Mouse (Mus musculus) layer of hippocampus, adult 11-12 months (tissue): Measurements from ENCODE around the gene AI661453.
A peak's percentile ranks its signal among the peaks of the same experiment; 100 is the strongest.
"Not testable (repeated sequence)": the region's sequence is repeated elsewhere in the genome, so short reads cannot be mapped to it uniquely, and the experiment has no call there.

ENCODE experiments used
- DNase-seq: peaks from one replicate; pipeline ENCODE4 v3.0.0; 2022; ENCODE audit warnings: low spot score

The AI661453 gene

DNA sequence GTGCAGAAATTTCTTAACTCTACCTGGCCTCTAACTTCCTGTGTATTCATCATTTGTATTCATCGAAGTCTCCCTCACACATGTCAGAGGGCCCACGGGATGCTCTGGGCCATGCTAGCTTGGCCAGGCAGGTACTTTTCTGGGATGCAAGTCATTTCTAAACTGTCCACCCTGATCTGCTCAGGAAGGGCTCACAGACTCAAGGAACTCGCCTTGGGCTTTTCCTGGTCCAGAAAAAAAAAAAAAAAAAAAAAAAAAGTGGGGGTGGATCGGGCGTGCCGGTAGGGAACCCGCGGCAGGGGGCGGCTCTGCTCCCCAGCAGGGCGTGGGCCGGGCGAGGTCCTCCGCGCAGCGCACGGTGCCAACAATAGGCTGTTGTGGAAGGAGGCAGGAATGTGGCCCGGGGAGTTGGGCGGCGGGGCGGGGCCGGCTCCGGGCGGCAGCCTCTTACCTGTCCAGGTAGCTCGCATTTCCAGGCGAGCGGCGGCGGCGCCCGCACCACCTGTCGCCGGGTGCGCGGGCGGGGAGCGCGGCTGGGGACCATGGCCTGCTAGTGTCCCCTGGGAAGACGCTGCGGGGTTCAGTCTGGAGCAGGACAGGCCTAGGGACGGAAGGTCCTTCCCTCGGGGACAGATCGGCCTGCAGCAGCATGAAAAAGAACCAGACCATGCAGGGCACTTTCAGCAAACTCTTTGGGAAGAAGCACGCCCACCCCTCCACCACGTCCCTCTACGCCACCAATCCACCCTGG lies at the start of gene AI661453:
Gene AI661453, plus strand, starts transcription at position 460 of the 751 bp plus-strand sequence.
- no peak for DNase-seq

DNA sequence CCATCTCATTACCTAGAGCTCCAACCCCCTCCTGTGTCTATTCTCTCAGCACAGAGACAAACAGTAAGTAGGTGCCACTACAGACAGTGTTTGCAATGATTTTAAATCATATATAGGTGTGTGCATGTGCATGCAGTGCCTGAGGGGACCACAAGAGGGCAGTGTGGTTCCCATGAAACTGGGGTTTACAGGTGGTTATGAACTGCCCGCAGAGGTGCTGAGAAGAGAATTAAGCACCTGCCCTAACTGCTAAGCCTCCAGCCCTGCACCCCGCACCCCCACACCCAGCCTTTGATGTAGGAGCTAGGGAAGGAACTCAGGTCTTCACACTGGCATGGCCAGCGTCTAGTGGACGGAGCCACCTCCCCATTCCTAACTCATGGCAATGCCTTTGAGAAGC lies 49.8 kb upstream of the AI661453 start:
- DNase-seq: peak; percentile 28

DNA sequence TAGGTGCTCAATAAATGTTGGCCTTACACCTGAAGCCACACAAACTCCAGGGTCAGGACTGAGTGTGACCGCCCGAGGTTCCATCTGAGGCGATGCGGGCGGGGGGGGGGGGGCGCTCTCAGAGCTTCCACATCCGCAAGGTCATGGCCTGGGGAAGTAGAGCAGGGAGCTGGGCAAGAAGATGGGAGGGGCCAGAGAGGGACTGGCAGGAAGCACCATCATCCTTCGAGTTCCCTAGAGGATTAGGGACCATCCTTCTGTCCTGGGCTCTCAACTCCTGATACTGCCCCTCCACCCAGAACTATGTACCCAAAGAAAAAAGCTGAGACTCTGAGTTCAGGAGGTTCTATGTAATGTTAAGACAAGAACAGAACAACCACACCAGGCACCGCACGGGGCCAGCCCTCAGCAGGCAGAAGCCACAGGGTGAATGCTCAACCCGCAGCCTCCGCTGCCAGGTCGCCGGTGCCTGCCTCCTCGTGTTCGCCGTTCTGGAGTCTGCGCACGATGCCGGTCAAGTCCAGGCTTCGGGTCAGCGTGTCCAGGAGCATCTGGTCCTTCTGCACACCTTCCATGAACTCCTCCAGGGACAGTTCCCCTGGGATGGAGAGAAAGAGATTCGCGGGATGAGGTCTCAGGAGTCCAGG lies 42.1 kb upstream of the AI661453 start:
- DNase-seq: no peak

- DNase-seq: peak; percentile 27
Measured at GRCm38 (mm10) chr17:47395376-47395913, 41.0 kb upstream of the AI661453 start.

- no peak for DNase-seq
Measured at GRCm38 (mm10) chr17:47399091-47399490, 37.3 kb upstream of the AI661453 start.

DNA sequence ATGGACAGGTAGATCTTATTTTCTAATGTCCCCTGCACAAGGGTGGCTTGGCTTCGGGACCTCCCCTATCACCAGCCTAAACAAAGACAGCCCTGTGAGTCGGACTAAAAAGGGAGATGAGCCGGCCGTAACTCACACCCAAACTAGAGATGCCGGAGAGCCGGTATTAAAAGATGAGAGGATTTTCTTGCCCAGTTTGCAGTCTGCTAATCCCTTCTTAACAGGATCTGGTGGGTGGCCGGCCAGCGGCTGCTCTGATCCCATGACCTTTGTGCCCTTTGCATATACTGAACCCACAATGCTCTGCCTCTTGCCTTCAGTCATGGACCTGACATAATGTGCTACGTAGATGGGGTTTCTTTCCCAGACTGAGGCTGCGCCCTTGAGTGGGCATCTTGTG lies 36.0 kb upstream of the AI661453 start, which contains the start of gene Guca1a:
Gene Guca1a, minus strand, starts transcription at position 134 of the 400 bp plus-strand sequence.
- DNase-seq: no peak

- DNase-seq: no peak
Measured at GRCm38 (mm10) chr17:47407717-47408557, 28.5 kb upstream of the AI661453 start.

GRCm38 (mm10) chr17:47408558-47408898 lies 27.9 kb upstream of the AI661453 start:
- DNase-seq: peak; percentile 49

DNA sequence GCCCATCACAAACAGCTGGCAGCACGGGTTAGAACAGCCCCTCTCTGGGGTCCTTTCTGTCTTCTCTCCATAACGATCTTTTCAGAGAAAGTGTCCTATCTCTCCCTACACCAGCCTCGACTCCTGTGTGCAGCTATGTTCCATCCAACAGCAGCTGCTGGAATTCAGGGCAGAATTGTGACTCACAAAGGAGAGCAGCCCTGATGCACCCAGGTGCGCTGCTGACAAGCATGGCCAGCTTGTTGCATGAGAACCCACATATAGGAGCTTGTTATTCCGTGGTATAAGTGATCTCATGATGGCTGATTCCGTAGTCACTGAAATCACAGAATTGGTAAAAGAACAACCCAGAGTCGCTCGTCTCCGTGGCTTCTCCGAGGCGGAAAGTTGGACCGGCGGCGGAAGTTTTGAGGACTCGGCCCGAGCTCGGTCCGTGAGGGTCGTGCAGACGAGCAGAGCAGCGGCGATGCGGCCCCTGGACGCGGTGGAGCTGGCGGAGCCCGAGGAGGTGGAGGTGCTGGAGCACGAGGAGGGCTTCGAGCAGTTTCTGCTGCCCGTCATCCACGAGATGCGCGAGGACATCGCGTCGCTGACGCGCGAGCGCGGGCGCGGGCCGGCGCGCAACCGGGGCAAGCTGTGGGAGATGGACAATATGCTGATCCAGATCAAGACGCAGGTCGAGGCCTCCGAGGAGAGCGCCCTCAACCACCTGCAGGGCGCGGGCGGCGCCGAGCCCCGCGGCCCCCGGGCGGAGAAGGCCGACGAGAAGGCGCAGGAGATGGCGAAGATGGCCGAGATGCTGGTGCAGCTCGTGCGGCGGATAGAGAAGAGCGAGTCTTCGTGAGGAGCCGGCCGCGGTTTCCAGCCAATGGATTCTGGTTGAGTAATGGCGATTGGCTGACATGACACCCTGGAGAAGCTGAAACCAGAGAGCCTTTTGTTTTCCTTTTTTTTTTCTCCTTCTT lies 26.2 kb upstream of the AI661453 start:
- DNase-seq: not testable (repeated sequence)

GRCm38 (mm10) chr17:47420195-47420594 lies 16.2 kb upstream of the AI661453 start:
- no peak for DNase-seq

- no peak for DNase-seq
Measured at GRCm38 (mm10) chr17:47421566-47421965, 14.8 kb upstream of the AI661453 start.

GRCm38 (mm10) chr17:47422616-47423015 lies 13.8 kb upstream of the AI661453 start:
- DNase-seq: not testable (repeated sequence)

GRCm38 (mm10) chr17:47424186-47424585 lies 12.2 kb upstream of the AI661453 start:
- no peak for DNase-seq

GRCm38 (mm10) chr17:47427316-47427715 lies 9.1 kb upstream of the AI661453 start:
- no peak for DNase-seq

GRCm38 (mm10) chr17:47428831-47429304 lies 7.5 kb upstream of the AI661453 start:
- no peak for DNase-seq

GRCm38 (mm10) chr17:47430815-47431214 lies 5.6 kb upstream of the AI661453 start:
- no peak for DNase-seq

GRCm38 (mm10) chr17:47436907-47437547 lies 612 bp downstream of the AI661453 start, which contains the start of gene 1700001C19Rik:
1700001C19Rik (minus strand) TSS chr17:47437376.
- no peak for DNase-seq

- no peak for DNase-seq
Measured at GRCm38 (mm10) chr17:47438611-47439010, 2.2 kb downstream of the AI661453 start.

DNA sequence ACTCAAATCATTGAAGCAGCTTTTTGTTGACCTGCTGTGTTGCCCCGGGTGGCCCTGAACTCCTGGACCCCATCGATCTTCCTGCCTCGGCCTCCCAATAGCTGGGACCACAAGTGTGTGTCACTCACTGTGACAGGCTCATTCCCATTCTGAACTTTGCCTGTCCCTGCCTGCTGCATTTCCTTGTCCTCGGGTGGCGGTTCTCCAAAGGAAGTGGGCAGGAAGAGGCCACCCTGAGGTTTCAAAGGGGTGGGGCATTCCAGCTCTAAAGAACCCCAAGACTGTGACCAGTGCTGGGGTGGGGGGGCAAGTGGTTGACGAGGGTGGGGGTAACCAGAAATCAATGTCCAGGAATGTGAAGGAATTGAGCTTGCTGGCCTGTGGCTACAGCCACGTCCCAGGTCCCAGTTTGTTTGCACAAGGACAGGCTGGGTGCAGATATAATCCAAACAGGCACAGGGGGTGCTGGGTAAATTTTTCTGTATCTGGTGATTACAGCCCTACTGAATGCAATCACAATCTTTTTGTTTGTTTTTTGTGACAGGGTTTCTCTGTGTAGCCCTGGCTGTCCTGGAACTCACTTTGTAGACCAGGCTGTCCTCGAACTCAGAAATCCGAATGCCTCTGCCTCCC lies 3.1 kb downstream of the AI661453 start:
- no peak for DNase-seq

DNA sequence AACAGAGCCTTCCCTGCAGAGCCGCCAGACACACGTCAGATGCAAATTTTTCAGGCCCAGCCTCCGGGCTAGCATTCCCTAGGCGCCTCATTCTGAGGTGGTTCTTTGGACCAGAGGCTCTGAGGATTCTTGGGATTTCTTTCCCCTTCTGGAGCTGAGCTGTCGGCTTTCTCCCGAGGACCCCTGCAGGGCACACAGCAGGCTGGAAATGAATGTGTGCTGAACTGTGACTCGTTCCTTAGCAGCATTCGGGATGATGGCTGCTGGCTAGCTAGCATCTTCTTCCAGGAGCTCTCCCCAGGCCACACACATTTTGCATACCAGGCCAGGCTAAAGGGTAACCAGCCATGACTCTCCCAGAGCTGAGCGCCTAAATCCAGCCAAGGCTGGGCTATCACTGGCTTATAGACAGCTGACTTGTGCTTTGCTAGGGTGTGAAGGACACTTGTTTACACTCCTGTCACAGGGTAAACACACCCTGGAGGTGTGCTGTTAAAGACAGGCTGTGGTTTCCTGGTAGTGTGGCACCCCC lies 4.0 kb downstream of the AI661453 start:
- no peak for DNase-seq
